Mouse (Mus musculus) adrenal gland, postnatal 0 days (tissue): ENCODE measurements around the gene Sall2. TPM values are rescaled to one million over a fixed set of nuclear protein-coding genes. Genes with fewer than 3 reads are reported as not detected.

Source experiments
- polyA plus RNA-seq: library from polyadenylated mRNA; unstranded; fragments of >200 nt; fragmentation: Nextera tagmentation; extraction: Ambion mirVana; gene quantifications from 2 replicates; pipeline ENCODE4 v1.2.1, GENCODE M21; 2015

Sall2 gene
- polyA plus RNA-seq = 5.8 TPM in 2 replicates

DNA sequence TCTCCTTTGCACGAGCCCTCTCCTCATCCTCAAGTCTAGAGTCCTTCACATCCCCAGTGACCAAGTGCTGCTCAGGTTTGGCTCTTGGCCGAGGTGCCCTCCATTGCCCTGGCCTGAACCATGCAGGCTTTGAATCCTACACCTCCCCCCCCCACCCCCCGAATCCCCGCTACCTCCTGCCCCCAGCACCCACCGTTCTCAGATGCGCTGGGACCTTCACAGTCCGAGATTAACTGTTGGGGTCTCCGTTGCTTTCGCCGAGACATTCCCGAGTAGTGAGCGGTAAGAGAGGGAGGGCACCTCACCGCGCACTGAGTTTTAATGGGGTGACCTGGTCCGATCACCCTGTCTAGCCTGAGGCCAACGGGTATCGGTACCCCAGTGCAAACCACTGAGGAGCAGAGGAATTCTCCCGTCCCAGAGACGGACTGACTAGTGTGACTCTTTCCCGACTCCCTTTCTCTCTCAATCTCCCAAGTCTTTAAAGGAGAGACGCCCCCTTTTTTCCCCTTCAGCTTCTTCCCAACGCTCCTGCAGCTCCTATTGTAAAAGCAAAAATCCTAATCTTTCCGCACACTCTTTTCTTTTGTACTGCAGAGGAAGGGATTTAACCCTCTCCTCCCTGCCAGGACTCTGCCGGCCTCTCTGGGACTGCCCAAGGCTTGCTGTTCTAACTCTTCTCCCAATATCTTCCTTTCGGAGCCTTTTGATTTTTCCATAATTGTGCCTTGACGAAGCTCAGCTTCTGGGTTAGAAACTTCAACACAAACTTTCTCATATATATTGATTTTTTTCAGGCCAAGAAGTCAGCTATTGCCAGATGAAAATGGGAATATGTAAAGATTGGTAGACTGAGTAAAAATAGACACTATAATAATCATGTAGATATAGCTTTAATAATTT is at the start of gene Sall2:
Gene Sall2 (minus strand): TSS at position 853 of the 903 bp plus-strand sequence.

DNA sequence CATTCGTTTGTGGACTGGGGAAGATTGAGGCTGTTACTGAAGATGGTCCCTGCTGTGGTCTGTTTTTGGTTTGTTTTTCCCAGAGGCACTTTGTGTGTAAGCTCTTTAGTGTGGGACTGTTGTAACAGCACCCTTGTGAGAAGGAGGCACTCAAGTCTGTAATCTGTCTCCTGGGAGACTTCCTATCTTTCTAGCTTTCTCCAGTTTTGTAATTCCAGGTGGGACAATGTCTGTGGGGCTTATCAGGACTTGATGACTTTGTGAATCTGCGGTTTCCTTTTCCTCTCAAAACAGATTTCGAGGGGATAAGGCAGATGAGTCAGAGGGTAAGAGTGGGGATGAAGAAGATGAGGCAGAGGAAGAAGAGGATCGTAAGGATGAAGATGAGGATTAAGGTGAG is 27.7 kb upstream of the Sall2 start, which contains the start of gene Olfr1513:
Gene Olfr1513 (minus strand): TSS at position 101 of the 400 bp plus-strand sequence.

GRCm38 (mm10) chr14:52304644-52305271 is 23.8 kb downstream of the Sall2 start, which contains the start of gene Mettl3:
TSS of gene Mettl3 (minus strand) at chr14:52305128.

GRCm38 (mm10) chr14:52278932-52279746 is 49.4 kb downstream of the Sall2 start, which contains the start of the genes Tox4 and Rab2b:
TSS of gene Tox4 (plus strand) at chr14:52279146.
TSS of gene Rab2b (minus strand) at chr14:52279545.

Other genes with a start within 250 kb of the Sall2 start
- gene Hnrnpc, start 224.7 kb downstream of the Sall2 start, polyA plus RNA-seq = 233 and 256 TPM in 2 replicates
- gene Rpgrip1, start 218.1 kb downstream of the Sall2 start, polyA plus RNA-seq = 26.3 and 31.5 TPM in 2 replicates
- 17.0 and 23.9 TPM in 2 replicates for gene Supt16, start 131.3 kb downstream of the Sall2 start, polyA plus RNA-seq
- 20.6 and 25.1 TPM in 2 replicates for gene Chd8, start 71.0 kb downstream of the Sall2 start, polyA plus RNA-seq
- gene Tox4, start 49.6 kb downstream of the Sall2 start, polyA plus RNA-seq = 24.0 and 36.6 TPM in 2 replicates
- 25.4 and 31.6 TPM in 2 replicates for gene Rab2b, start 49.2 kb downstream of the Sall2 start, polyA plus RNA-seq
- 18.7 and 20.8 TPM in 2 replicates for gene Mettl3, start 23.6 kb downstream of the Sall2 start, polyA plus RNA-seq
- gene Olfr1513, start 27.6 kb upstream of the Sall2 start, polyA plus RNA-seq = not detected in 2 replicates
- not detected in 2 replicates for gene Olfr1512, start 50.4 kb upstream of the Sall2 start, polyA plus RNA-seq
- gene Olfr1511, start 68.6 kb upstream of the Sall2 start, polyA plus RNA-seq = not detected in 2 replicates
- gene Olfr1510, start 85.6 kb upstream of the Sall2 start, polyA plus RNA-seq = not detected in 2 replicates
- gene Olfr1509, start 114.2 kb upstream of the Sall2 start, polyA plus RNA-seq = not detected in 2 replicates
- not detected in 2 replicates for gene Olfr1508, start 138.7 kb upstream of the Sall2 start, polyA plus RNA-seq
- gene Olfr1507, start 167.0 kb upstream of the Sall2 start, polyA plus RNA-seq = not detected in 2 replicates